Mouse (Mus musculus) ES-Bruce4 (cell line): ENCODE data around the gene Dalrd3. TPM values are rescaled to one million over a fixed set of nuclear protein-coding genes. Genes with fewer than 3 reads are reported as not detected.

Experiments used
- H3K27ac ChIP-seq: 2 replicates; pipeline ENCODE4 v1.5.1; 2012; ENCODE audit warnings: low read length, inconsistent platforms; ENCODE audit not compliant: insufficient read depth
- H3K27me3 ChIP-seq: 2 replicates; pipeline ENCODE4 v1.6.1; 2012; ENCODE audit warnings: mild to moderate bottlenecking, low read length, inconsistent platforms; ENCODE audit not compliant: control insufficient read depth, poor library complexity, insufficient read depth, severe bottlenecking
- H3K36me3 ChIP-seq: 2 replicates; pipeline ENCODE4 v1.6.1; 2012; ENCODE audit warnings: inconsistent platforms, mild to moderate bottlenecking, low read length, moderate library complexity; ENCODE audit not compliant: control insufficient read depth, poor library complexity, insufficient read depth, severe bottlenecking
- H3K4me1 ChIP-seq: one replicate; pipeline ENCODE4 v1.8.1; 2011; ENCODE audit warnings: low read length; ENCODE audit not compliant: control insufficient read depth, insufficient read depth
- H3K4me3 ChIP-seq: 2 replicates; pipeline ENCODE4 v1.5.1; 2011; ENCODE audit warnings: low read depth, mild to moderate bottlenecking, low read length
- H3K9ac ChIP-seq: 2 replicates; pipeline ENCODE4 v1.6.1; 2012; ENCODE audit warnings: low read depth, mild to moderate bottlenecking, inconsistent platforms; ENCODE audit not compliant: poor library complexity, severe bottlenecking
- H3K9me3 ChIP-seq: replicated peaks from 2 replicates; pipeline ENCODE4 v1.6.1; 2012; ENCODE audit warnings: mild to moderate bottlenecking, low read length, inconsistent platforms; ENCODE audit not compliant: control insufficient read depth, poor library complexity, insufficient read depth, severe bottlenecking
- CTCF ChIP-seq: IDR thresholded peaks from one replicate; pipeline ENCODE4 v1.8.1; 2011; ENCODE audit warnings: low read depth, low read length
- EP300 ChIP-seq: IDR thresholded peaks from 2 replicates; pipeline ENCODE4 v1.6.1; 2011; ENCODE audit warnings: low read depth, low read length; ENCODE audit not compliant: insufficient read depth
- POLR2A ChIP-seq: IDR thresholded peaks from one replicate; pipeline ENCODE4 v1.8.1; 2011; ENCODE audit warnings: low read length; ENCODE audit not compliant: insufficient read depth
- polyA plus RNA-seq: library from polyadenylated mRNA; stranded (reverse); fragments of >200 nt; gene quantifications from 2 replicates; pipeline ENCODE4 v1.2.4, GENCODE M21; 2011; ENCODE audit warnings: low read depth; ENCODE audit not compliant: missing spikeins, insufficient read depth, insufficient read length

The Dalrd3 gene
- 32.7 and 38.9 TPM in 2 replicates for polyA plus RNA-seq

DNA sequence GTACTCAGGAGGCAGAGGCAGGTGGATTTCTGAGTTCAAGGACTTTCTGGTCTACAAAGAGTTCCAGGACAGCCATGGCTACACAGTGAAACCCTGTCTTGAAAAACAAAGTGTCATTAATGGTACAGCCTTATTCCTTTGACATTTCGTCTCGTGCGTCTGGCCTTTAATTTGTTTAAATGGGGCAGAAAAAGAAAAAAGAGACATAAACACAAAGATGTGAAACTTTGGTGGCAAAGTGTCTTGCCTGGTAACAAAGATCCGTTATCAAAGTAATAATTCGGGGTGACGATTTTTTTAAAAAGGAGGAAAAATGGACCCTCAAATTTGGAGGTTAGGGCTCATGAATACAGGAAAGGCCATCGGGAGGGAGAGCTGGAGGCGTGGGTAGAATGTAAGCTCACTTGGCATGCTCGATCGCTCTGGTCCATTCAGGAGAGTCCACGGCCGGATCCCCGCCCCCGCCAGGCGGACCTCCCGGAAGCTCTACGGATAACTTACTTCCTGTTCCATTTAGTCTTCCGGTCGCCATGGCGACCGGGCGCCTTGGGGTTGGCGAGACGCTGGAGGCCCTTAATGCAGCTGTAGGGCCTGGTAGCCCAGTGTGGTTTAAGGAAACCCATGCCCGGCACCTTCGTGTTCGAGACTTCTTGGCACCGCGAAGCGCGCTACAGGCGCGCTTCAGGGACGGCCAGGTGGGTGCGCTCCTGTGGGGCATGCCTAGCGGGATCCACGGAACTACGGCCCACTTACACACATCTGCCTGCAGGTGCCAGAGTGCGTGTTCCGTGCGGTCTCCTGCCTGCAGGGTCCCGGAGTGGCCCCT lies at the start of gene Dalrd3:
Gene Dalrd3 (plus strand): TSS at position 506 of the 826 bp plus-strand sequence.
- peak within 1 kb of the TSS; percentile 91; the same call in 1 of the 2 replicates for H3K27ac ChIP-seq
- H3K4me3 ChIP-seq: peak within 1 kb of the TSS; percentile 90
- H3K4me1 ChIP-seq: peaks cover 10% of the 10 kb centered on the region
- H3K9me3 ChIP-seq: no peaks in the 10 kb centered on the region
- H3K27me3 ChIP-seq: no peaks in the 10 kb centered on the region
- peak within 1 kb of the TSS; percentile 69 for H3K9ac ChIP-seq
- no peak for TF ChIP-seq CTCF
- TF ChIP-seq POLR2A: no peak
- no peak for TF ChIP-seq EP300
- peaks cover 23% of the 10 kb centered on the region for H3K36me3 ChIP-seq

DNA sequence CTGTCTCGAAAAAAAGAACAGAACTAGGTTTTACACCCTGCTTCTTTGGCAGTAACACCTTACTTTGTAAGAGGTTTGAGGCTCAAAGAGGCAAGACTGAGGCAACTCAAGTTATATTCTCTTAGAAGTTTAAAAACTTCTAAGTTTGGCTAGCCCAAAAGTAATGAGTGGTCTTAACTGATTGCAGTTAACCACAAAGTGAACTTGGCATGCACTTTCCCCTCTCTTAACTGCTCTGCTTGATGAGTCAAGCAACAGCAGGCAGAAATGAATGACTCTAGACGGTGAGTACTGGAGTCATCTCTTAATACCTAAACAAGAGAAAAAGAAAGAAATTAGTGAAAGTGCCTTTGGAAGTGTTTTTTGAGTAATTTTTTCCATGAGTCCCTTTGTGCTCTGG lies 48.1 kb upstream of the Dalrd3 start:
- H3K27me3 ChIP-seq: no peaks in the 10 kb centered on the region
- H3K4me1 ChIP-seq: no peaks in the 10 kb centered on the region
- TF ChIP-seq EP300: no peak
- no peak for TF ChIP-seq POLR2A
- no peak for TF ChIP-seq CTCF
- no peak overlapping the region for H3K4me3 ChIP-seq
- no peak overlapping the region for H3K27ac ChIP-seq
- H3K9ac ChIP-seq: no peak overlapping the region
- no peaks in the 10 kb centered on the region for H3K9me3 ChIP-seq
- peaks cover 15% of the 10 kb centered on the region for H3K36me3 ChIP-seq

DNA sequence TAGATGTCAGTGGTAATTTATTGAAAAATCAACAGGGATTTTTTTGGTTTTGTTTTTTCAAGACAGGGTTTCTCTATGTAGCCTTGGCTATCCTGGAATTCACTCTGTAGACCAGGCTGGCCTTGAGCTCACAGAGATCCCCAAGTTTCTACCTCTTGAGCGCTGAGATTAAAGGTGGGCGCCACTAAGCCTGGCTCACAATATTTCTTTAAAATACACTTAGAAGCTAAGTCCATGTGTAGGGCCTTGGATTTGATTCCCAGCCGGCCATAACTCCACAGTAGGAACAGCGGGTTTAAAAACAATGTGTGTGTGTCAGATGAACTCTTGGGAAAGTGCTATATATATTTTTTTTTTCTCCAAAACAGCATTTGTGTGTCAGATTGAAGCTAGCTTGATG lies 46.3 kb upstream of the Dalrd3 start:
- H3K9ac ChIP-seq: no peak overlapping the region
- no peaks in the 10 kb centered on the region for H3K27me3 ChIP-seq
- peaks cover 25% of the 10 kb centered on the region for H3K36me3 ChIP-seq
- no peak overlapping the region for H3K27ac ChIP-seq
- TF ChIP-seq EP300: no peak
- no peak for TF ChIP-seq CTCF
- TF ChIP-seq POLR2A: no peak
- no peaks in the 10 kb centered on the region for H3K9me3 ChIP-seq
- H3K4me1 ChIP-seq: no peaks in the 10 kb centered on the region
- no peak overlapping the region for H3K4me3 ChIP-seq

DNA sequence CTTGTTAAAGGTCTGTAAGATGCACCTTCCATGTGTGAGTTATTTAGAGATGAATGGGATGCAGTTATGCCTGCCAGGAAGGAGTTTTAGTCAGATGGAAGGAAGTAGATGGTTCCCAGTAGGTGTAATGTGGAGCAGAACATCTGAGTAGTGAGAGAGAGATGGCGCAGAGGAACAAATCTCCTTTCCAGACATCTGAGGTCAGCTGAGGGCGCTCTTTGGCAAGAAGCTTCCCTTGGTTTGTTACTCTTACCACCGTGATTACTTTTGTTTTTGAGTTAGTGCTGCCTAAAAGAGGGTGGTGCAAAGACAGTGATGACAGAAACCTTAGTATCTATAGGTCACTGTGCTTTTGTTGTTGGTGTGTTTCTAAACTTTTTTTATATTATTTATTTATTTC lies 44.3 kb upstream of the Dalrd3 start:
- H3K4me3 ChIP-seq: no peak overlapping the region
- H3K27me3 ChIP-seq: no peaks in the 10 kb centered on the region
- H3K4me1 ChIP-seq: no peaks in the 10 kb centered on the region
- no peak overlapping the region for H3K9ac ChIP-seq
- no peak overlapping the region for H3K27ac ChIP-seq
- peaks cover 31% of the 10 kb centered on the region for H3K36me3 ChIP-seq
- no peaks in the 10 kb centered on the region for H3K9me3 ChIP-seq
- TF ChIP-seq POLR2A (no peak), CTCF (peak; percentile 3)

DNA sequence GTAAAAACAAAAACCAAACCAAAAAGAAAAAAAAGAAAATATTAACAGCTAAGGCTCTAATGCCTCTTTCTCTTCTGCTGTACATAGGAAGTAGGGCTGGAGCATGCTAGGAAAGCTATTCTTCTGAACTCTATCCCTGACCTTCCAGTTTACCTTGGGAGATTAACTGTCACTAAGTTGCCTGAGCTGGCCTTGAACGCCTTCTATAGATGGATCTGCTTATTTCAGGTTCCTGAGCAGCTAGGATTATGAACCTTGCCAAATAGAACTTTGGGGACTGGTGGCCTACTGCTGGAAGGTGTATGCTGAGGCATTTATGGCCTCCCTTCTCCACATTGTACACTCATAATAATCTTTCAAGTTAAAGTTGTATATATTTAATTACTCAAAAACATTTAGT lies 38.7 kb upstream of the Dalrd3 start:
- Histone ChIP-seq H3K27ac (no peak overlapping the region), H3K27me3 (no peaks in the 10 kb centered on the region), H3K9me3 (no peaks in the 10 kb centered on the region), H3K4me1 (no peaks in the 10 kb centered on the region), H3K4me3 (no peak overlapping the region), H3K9ac (no peak overlapping the region), H3K36me3 (peaks cover 80% of the 10 kb centered on the region)
- no peak for TF ChIP-seq POLR2A
- no peak for TF ChIP-seq CTCF
- TF ChIP-seq EP300: no peak

DNA sequence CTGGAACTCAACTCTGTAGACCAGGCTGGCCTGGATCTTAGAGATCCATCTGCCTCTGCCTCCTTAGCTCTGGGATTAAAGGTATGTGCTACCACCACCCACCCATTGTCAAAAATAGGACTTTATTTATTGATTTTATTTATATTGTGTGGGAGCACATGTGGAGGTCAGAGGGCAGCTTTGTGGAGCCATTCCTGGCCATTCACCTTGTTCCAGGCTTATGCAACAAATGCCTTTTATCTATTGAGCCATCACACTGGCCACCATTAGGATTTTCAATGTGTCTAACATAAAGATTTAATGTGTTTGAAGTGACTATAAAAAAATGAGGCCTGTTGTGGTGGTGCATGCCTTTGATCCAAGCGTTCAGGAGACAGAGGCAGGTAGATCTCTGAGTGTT lies 38.2 kb upstream of the Dalrd3 start:
- Histone ChIP-seq H3K36me3 (peaks cover 85% of the 10 kb centered on the region), H3K27me3 (no peaks in the 10 kb centered on the region), H3K27ac (no peak overlapping the region), H3K4me1 (no peaks in the 10 kb centered on the region), H3K9ac (no peak overlapping the region), H3K9me3 (no peaks in the 10 kb centered on the region), H3K4me3 (no peak overlapping the region)
- TF ChIP-seq CTCF (no peak), EP300 (no peak), POLR2A (no peak)
